Comparison of ENCODE assay signal across 8 mouse cellular contexts in genomic region chr6:85380901-85381647, GRCm38 (mm10). TPM values are rescaled to one million over a fixed set of nuclear protein-coding genes. Genes with fewer than 3 reads are reported as not detected.
DNase-seq lines count a peak whose midpoint lies in the region; ATAC-seq lines count a peak whose summit lies in the region.

No protein-coding gene starts in this region.

- H3K9me3 ChIP-seq in embryonic facial prominence, embryonic 10.5 days: no peaks in the 10 kb centered on the region
- H3K9me3 ChIP-seq in intestine, embryonic 16.5 days (ENCODE audit: control insufficient read depth, low read length): no peaks in the 10 kb centered on the region

- H3K27me3 ChIP-seq in embryonic facial prominence, embryonic 10.5 days (replicated peaks; ENCODE audit: low read depth, poor library complexity, severe bottlenecking): peaks cover 35% of the 10 kb centered on the region
- no peaks in the 10 kb centered on the region for H3K27me3 ChIP-seq in intestine, embryonic 16.5 days (replicated peaks; ENCODE audit: control insufficient read depth, insufficient read depth, low read length)

- H3K9ac ChIP-seq in intestine, embryonic 16.5 days (ENCODE audit: low read depth, low read length): peak overlapping the region; percentile 14; the same call in 1 of the 2 replicates

- H3K4me2 ChIP-seq in intestine, embryonic 16.5 days (ENCODE audit: low read depth, low read length): peak overlapping the region; percentile 13

- H3K4me3 ChIP-seq in embryonic facial prominence, embryonic 10.5 days: peak overlapping the region; percentile 46
- no peak overlapping the region for H3K4me3 ChIP-seq in intestine, embryonic 16.5 days (ENCODE audit: low read length)

- H3K27ac ChIP-seq in embryonic facial prominence, embryonic 10.5 days (replicated peaks): peak overlapping the region; percentile 74
- 0 out of 2 replicates have a peak overlapping the region, but pooled peaks have one; percentile 4 for H3K27ac ChIP-seq in intestine, embryonic 16.5 days (ENCODE audit: low read length)

- H3K36me3 ChIP-seq in embryonic facial prominence, embryonic 10.5 days (replicated peaks): no peaks in the 10 kb centered on the region
- H3K36me3 ChIP-seq in intestine, embryonic 16.5 days (ENCODE audit: control insufficient read depth, insufficient read depth, low read length): no peaks in the 10 kb centered on the region

- DNase-seq in kidney, postnatal 10 days: peak; percentile 51
- no peak for DNase-seq in kidney, adult 8-10 months
- DNase-seq in embryonic facial prominence, embryonic 10.5 days (ENCODE audit: low spot score): no peak
- no peak for DNase-seq in urinary bladder, postnatal 10 days (ENCODE audit: low spot score)
- DNase-seq in urinary bladder, adult 2 months (ENCODE audit: low spot score): no peak
- no peak for DNase-seq in cerebellum, postnatal 25 days

- 15% methylated on average over 17 of the region's 17 CpGs for WGBS in embryonic facial prominence, embryonic 10.5 days
- 34% methylated on average over 17 of the region's 17 CpGs for WGBS in intestine, embryonic 16.5 days

- peak; percentile 27 for ATAC-seq in intestine, embryonic 16.5 days
- ATAC-seq in monocyte, adult 5-6 weeks (replicated peaks; ENCODE audit: insufficient number of reproducible peaks, low FRiP score, low TSS enrichment, poor library complexity, severe bottlenecking): 0 out of 2 replicates have a peak, but pooled peaks have one; percentile 5

- peaks cover 22% of the 10 kb centered on the region for H3K4me1 ChIP-seq in embryonic facial prominence, embryonic 10.5 days
- H3K4me1 ChIP-seq in intestine, embryonic 16.5 days (ENCODE audit: control insufficient read depth, insufficient read depth, low read length): peaks cover 17% of the 10 kb centered on the region

RNA-seq across cellular contexts. Expression of gene Rab11fip5, which starts 6.6 kb away (rescaled TPM):
- polyA plus RNA-seq in embryonic facial prominence, embryonic 10.5 days (2016; fragmentation: Nextera tagmentation; extraction: Ambion mirVana): 2.3 and 3.6 TPM in 2 replicates
- 15.6 and 20.9 TPM in 2 replicates for polyA plus RNA-seq in intestine, embryonic 16.5 days (2015; fragmentation: Nextera tagmentation; extraction: Ambion mirVana)
- 1.6 to 3.0 TPM (median 1.6 TPM) in 3 replicates for total RNA-seq in monocyte, adult 5-6 weeks (2017)
- 56.5 and 58.1 TPM in 2 replicates for polyA plus RNA-seq in urinary bladder, adult 2 months (2012; rRNA removed)

RNA-seq across cellular contexts. Expression of gene Noto, which starts 42.6 kb away (rescaled TPM):
- not detected in 2 replicates for polyA plus RNA-seq in embryonic facial prominence, embryonic 10.5 days (2016; fragmentation: Nextera tagmentation; extraction: Ambion mirVana)
- not detected in 2 replicates for polyA plus RNA-seq in intestine, embryonic 16.5 days (2015; fragmentation: Nextera tagmentation; extraction: Ambion mirVana)
- total RNA-seq in monocyte, adult 5-6 weeks (2017): not detected in 3 replicates
- not detected in 2 replicates for polyA plus RNA-seq in urinary bladder, adult 2 months (2012; rRNA removed)

RNA-seq across cellular contexts. Expression of gene Sfxn5, which starts 47.9 kb away (rescaled TPM):
- 8.5 and 8.6 TPM in 2 replicates for polyA plus RNA-seq in embryonic facial prominence, embryonic 10.5 days (2016; fragmentation: Nextera tagmentation; extraction: Ambion mirVana)
- polyA plus RNA-seq in intestine, embryonic 16.5 days (2015; fragmentation: Nextera tagmentation; extraction: Ambion mirVana): 5.3 and 7.2 TPM in 2 replicates
- 3.7 to 7.3 TPM (median 4.6 TPM) in 3 replicates for total RNA-seq in monocyte, adult 5-6 weeks (2017)
- polyA plus RNA-seq in urinary bladder, adult 2 months (2012; rRNA removed): 3.9 and 4.2 TPM in 2 replicates

RNA-seq across cellular contexts. Expression of gene Smyd5, which starts 50.7 kb away (rescaled TPM):
- polyA plus RNA-seq in embryonic facial prominence, embryonic 10.5 days (2016; fragmentation: Nextera tagmentation; extraction: Ambion mirVana): 87.6 and 91.0 TPM in 2 replicates
- polyA plus RNA-seq in intestine, embryonic 16.5 days (2015; fragmentation: Nextera tagmentation; extraction: Ambion mirVana): 45.8 and 52.5 TPM in 2 replicates
- total RNA-seq in monocyte, adult 5-6 weeks (2017): 19.5 to 21.8 TPM (median 20.2 TPM) in 3 replicates
- polyA plus RNA-seq in urinary bladder, adult 2 months (2012; rRNA removed): 20.6 and 28.0 TPM in 2 replicates
